Mouse (Mus musculus) midbrain, embryonic 11.5 days (tissue): ENCODE results near the gene Praf2. TPM values are rescaled to one million over a fixed set of nuclear protein-coding genes. Genes with fewer than 3 reads are reported as not detected.

Experiments used
- ATAC-seq: fragments of 200-750 bp; cut with Nextera tagmentation; 2 replicates; pipeline ENCODE4 v1.8.0; 2017; ENCODE audit warnings: moderate TSS enrichment, moderate library complexity; ENCODE audit not compliant: low FRiP score
- DNase-seq: peaks from one replicate; pipeline ENCODE4 v3.0.0; 2015; ENCODE audit warnings: low spot score; ENCODE audit errors: missing footprints
- H3K27ac ChIP-seq: fragments of 300-500 bp; sonication (generic); 2 replicates; pipeline ENCODE4 v1.5.1; 2014; ENCODE audit warnings: low read depth, low read length
- H3K27me3 ChIP-seq: fragments of 300-500 bp; sonication (generic); 2 replicates; pipeline ENCODE4 v1.6.1; 2014; ENCODE audit warnings: mild to moderate bottlenecking, low read length, moderate library complexity, mixed read lengths; ENCODE audit not compliant: control insufficient read depth, insufficient read depth
- H3K36me3 ChIP-seq: fragments of 300-500 bp; sonication (generic); 2 replicates; pipeline ENCODE4 v1.6.1; 2014; ENCODE audit warnings: mild to moderate bottlenecking, low read length, moderate library complexity, mixed read lengths; ENCODE audit not compliant: control insufficient read depth, insufficient read depth
- H3K4me1 ChIP-seq: fragments of 300-500 bp; sonication (generic); 2 replicates; pipeline ENCODE4 v1.6.1; 2014; ENCODE audit warnings: low read length; ENCODE audit not compliant: control insufficient read depth, insufficient read depth
- H3K4me2 ChIP-seq: fragments of 300-500 bp; sonication (generic); 2 replicates; pipeline ENCODE4 v1.6.1; 2014; ENCODE audit warnings: mild to moderate bottlenecking, moderate library complexity
- H3K4me3 ChIP-seq: fragments of 300-500 bp; sonication (generic); 2 replicates; pipeline ENCODE4 v1.5.1; 2014; ENCODE audit warnings: low read depth, low read length
- H3K9ac ChIP-seq: fragments of 300-500 bp; sonication (generic); 2 replicates; pipeline ENCODE4 v1.6.1; 2014; ENCODE audit warnings: low read length
- H3K9me3 ChIP-seq: fragments of 300-500 bp; sonication (generic); 2 replicates; pipeline ENCODE4 v1.6.1; 2016; ENCODE audit warnings: low read length; ENCODE audit not compliant: control insufficient read depth
- whole genome bisulfite sequencing: fragments of 180-500 bp; shearing (Covaris S2); extraction: QIAGEN DNeasy Blood & Tissue Kit; methylation state at CpG from one replicate; pipeline ENCODE4 v1.1.7; 2014; 5-methylcytosine and 5-hydroxymethylcytosine counted together
- polyA plus RNA-seq: library from polyadenylated mRNA; unstranded; fragments of >200 nt; fragmentation: Nextera tagmentation; extraction: Ambion mirVana; gene quantifications from 2 replicates; pipeline ENCODE4 v1.2.1, GENCODE M21; 2014

Gene Praf2
- polyA plus RNA-seq, 1 experiment from 2014 or later, result 97.5 TPM

DNA sequence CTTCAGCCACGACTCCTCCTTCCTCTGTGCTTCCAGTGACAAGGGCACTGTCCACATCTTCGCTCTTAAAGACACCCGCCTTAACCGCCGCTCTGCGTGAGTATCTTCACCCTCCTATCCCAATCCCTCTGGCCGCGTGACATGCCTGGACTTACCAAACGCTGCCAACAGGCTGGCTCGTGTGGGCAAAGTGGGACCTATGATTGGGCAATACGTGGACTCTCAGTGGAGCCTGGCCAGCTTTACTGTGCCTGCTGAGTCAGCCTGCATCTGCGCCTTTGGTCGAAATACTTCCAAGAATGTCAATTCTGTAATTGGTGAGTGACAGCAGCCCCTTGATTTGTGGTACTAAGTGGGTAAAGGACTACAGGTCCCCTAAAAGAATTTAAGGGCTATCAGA is 1.1 kb upstream of the Praf2 start:
- ATAC-seq (no peak), DNase-seq (no peak)
- Histone ChIP-seq H3K27me3 (no peaks in the 10 kb centered on the region), H3K36me3 (no peaks in the 10 kb centered on the region), H3K9me3 (no peaks in the 10 kb centered on the region), H3K4me1 (0 out of 2 replicates have a peak, but pooled peaks cover 4% of the 10 kb centered on the region), H3K4me2 (no peak overlapping the region), H3K4me3 (no peak overlapping the region), H3K27ac (no peak overlapping the region), H3K9ac (no peak overlapping the region)
- WGBS, result 90% methylated on average over 13 of the region's 13 CpGs

DNA sequence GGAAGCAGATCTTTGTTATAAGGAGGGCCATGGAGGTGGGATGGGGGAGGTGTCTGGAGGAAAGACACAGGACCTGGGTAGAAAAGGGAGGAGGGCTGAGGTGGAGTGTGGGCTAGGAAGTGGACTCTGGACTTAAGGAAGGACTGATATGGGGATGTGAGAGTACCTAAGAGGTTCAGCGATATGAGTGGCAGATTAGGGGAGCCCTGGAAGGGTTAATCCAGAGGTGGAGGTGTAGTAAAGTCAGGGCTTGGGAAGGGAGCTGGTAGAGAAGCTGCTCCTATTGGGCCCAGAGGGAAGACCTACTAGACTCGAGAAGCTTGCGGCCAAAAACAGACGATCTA is 655 bp downstream of the Praf2 start:
- DNase-seq, result no peak
- Histone ChIP-seq H3K27me3 (no peaks in the 10 kb centered on the region), H3K4me3 (peak overlapping the region; percentile 41), H3K4me2 (peak overlapping the region; percentile 38), H3K4me1 (peaks cover 4% of the 10 kb centered on the region; the same call in 1 of the 2 replicates), H3K9ac (peak overlapping the region; percentile 60), H3K27ac (no peak overlapping the region), H3K36me3 (no peaks in the 10 kb centered on the region), H3K9me3 (no peaks in the 10 kb centered on the region)
- 33% methylated on average over 4 of the region's 4 CpGs for WGBS
- peak; percentile 1; the same call in 1 of the 2 replicates for ATAC-seq

- no peak overlapping the region for H3K27ac ChIP-seq
- H3K4me3 ChIP-seq, result no peak overlapping the region
- DNase-seq (peak; percentile 95), ATAC-seq (peak; percentile 49; the same call in 1 of the 2 replicates)
- H3K9me3 ChIP-seq, result no peaks in the 10 kb centered on the region
- H3K4me2 ChIP-seq, result no peak overlapping the region
- H3K9ac ChIP-seq, result no peak overlapping the region; the same call in 1 of the 2 replicates
- WGBS, result 25% methylated on average over 18 of the region's 26 CpGs
- no peaks in the 10 kb centered on the region; the same call in 1 of the 2 replicates for H3K4me1 ChIP-seq
- H3K27me3 ChIP-seq, result no peaks in the 10 kb centered on the region
- H3K36me3 ChIP-seq, result no peaks in the 10 kb centered on the region
These were observed 5.4 kb downstream of the Praf2 start for GRCm38 (mm10) chrX:7733571-7734156.

DNA sequence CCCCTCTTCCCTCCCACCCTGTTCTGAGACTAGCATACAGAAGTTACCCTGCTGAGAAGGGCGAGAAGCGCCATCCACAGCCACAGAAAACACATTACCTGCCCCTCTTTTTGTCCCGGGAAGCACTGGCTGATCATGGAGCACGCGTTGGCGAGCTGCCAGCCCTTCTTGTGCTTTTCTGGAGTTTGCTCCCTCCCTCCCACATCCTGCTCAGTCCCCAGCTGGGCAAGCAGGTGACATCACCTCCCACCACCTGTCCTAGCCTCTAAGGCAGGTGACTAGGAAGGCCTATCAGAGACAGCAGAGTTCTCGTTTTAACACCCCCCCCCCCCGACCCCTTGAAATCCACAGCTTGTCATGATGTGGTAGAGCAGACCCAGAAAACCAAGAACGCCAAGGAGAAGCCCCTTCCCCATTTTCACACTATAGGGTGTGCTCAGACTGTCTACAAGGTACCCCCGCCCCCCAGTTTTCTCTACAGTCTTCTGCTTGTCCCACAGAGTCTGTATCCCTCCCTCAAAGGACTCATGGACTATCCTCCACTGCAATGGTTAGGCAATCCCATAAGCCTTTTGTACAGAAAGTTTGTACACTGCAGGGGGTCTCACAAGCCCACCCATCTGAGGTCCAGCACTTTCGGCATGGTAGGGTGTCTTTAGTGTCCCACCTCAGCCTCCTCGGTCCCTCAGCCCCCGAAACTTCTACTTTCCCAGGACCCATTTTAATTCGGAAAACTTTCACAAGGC is 11.3 kb downstream of the Praf2 start:
- DNase-seq, result no peak
- Histone ChIP-seq H3K4me1 (no peaks in the 10 kb centered on the region), H3K4me2 (no peak overlapping the region), H3K27ac (no peak overlapping the region), H3K9me3 (no peaks in the 10 kb centered on the region), H3K27me3 (no peaks in the 10 kb centered on the region), H3K36me3 (no peaks in the 10 kb centered on the region), H3K4me3 (no peak overlapping the region), H3K9ac (no peak overlapping the region)
- no peak for ATAC-seq
- WGBS, result 65% methylated on average over 14 of the region's 14 CpGs

DNA sequence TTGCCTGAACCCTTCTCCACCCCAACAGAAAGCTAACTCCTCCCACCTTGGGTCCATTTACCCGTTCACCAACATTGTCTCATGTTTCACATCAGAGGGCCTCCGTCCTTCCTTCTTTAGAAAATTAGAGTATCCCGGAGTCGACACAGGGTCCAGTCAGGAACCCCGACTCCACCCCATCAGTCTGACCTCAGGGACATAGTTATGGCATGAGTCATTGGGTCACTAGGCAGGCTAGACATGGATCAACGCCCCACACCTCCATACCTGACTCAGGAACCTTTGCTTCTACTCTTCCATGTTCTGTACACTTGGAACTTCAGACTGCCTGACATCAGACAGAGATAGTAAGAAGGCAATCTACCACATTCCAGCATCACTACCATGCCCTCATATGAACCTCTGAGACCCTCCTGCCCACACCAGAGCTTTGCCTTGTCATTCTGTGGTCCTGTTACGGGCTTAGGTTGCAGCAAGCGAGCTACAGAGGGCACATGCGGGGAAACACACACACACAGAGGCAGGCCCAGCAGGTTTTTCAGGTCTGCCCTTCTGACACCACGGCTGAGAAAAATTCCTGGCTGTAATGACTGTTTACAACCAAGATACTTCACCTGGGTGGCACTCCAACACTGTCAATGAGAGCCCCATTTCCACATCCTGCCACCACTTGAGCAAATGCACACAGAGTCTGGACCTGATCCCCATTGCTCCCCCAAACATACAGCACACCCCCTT is 12.0 kb downstream of the Praf2 start:
- ATAC-seq (no peak), DNase-seq (no peak)
- 70% methylated on average over 10 of the region's 10 CpGs for WGBS

GRCm38 (mm10) chrX:7741103-7741502 is 12.9 kb downstream of the Praf2 start:
- H3K4me3 ChIP-seq, result no peak overlapping the region
- H3K9ac ChIP-seq, result no peak overlapping the region
- WGBS, result 86% methylated on average over 5 of the region's 5 CpGs
- no peaks in the 10 kb centered on the region for H3K27me3 ChIP-seq
- H3K4me1 ChIP-seq, result no peaks in the 10 kb centered on the region
- H3K9me3 ChIP-seq, result no peaks in the 10 kb centered on the region
- H3K27ac ChIP-seq, result no peak overlapping the region
- DNase-seq (no peak), ATAC-seq (no peak)
- no peak overlapping the region for H3K4me2 ChIP-seq
- H3K36me3 ChIP-seq, result no peaks in the 10 kb centered on the region

More for the DNA sequence above, 12.0 kb downstream of the Praf2 start:
- Histone ChIP-seq H3K27me3 (no peaks in the 10 kb centered on the region), H3K9ac (no peak overlapping the region), H3K27ac (no peak overlapping the region), H3K4me3 (no peak overlapping the region), H3K36me3 (no peaks in the 10 kb centered on the region), H3K4me2 (no peak overlapping the region), H3K9me3 (no peaks in the 10 kb centered on the region), H3K4me1 (no peaks in the 10 kb centered on the region)

- DNase-seq (peak; percentile 83), ATAC-seq (no peak)
- Histone ChIP-seq H3K36me3 (no peaks in the 10 kb centered on the region), H3K9ac (no peak overlapping the region), H3K4me3 (no peak overlapping the region), H3K4me1 (no peaks in the 10 kb centered on the region), H3K27me3 (no peaks in the 10 kb centered on the region), H3K9me3 (no peaks in the 10 kb centered on the region), H3K4me2 (no peak overlapping the region), H3K27ac (no peak overlapping the region)
- WGBS, result 57% methylated on average over 5 of the region's 5 CpGs
These were observed 15.2 kb downstream of the Praf2 start for GRCm38 (mm10) chrX:7743470-7743869.

DNA sequence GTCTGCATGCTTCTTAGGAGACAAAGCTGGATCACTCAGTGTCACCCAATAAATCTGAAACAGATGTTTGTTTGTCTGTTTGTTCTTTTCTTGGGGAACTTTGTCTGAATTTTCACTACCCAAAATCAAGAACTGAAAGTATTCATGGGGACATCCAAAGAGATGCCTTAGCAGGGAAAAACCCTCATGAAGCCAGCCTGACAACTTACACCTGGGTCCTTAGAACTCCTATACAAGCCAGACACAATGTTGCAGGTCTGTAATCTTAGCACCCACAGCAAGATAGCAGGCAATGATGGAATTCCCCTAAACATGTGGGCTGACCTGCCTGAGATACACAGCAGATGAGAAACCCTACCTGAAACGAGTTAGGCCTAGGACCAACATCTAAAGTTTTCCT is 16.7 kb downstream of the Praf2 start:
- ATAC-seq (no peak), DNase-seq (no peak)
- Histone ChIP-seq H3K4me3 (no peak overlapping the region), H3K4me1 (no peaks in the 10 kb centered on the region), H3K9ac (no peak overlapping the region), H3K27me3 (no peaks in the 10 kb centered on the region), H3K9me3 (no peaks in the 10 kb centered on the region; the same call in 1 of the 2 replicates), H3K36me3 (no peaks in the 10 kb centered on the region), H3K4me2 (no peak overlapping the region), H3K27ac (no peak overlapping the region)
- WGBS, result 55% methylated on average over 1 of the region's 1 CpGs

- no peak for DNase-seq
These were observed 17.2 kb downstream of the Praf2 start for GRCm38 (mm10) chrX:7745429-7745828.

More at GRCm38 (mm10) chrX:7745429-7745828, 17.2 kb downstream of the Praf2 start:
- Histone ChIP-seq H3K9me3 (no peaks in the 10 kb centered on the region; the same call in 1 of the 2 replicates), H3K9ac (no peak overlapping the region), H3K4me2 (no peak overlapping the region), H3K4me1 (no peaks in the 10 kb centered on the region), H3K27me3 (no peaks in the 10 kb centered on the region), H3K27ac (no peak overlapping the region), H3K4me3 (no peak overlapping the region), H3K36me3 (no peaks in the 10 kb centered on the region)
- WGBS, result 90% methylated on average over 8 of the region's 8 CpGs
- ATAC-seq, result no peak
